Mouse (Mus musculus): ENCODE results near the gene Lmtk3. TPM values are rescaled to one million over a fixed set of nuclear protein-coding genes. Genes with fewer than 3 reads are reported as not detected.

Gene Lmtk3
- polyA plus RNA-seq, 1 experiment = 0.04 TPM

- no peak for TF ChIP-seq GATA1 (IDR thresholded peaks at IDR 0.05; ENCODE audit: low read length)
Observed at GRCm38 (mm10) chr7:45853089-45853488, 69.6 kb downstream of the Lmtk3 start.

Other genes with a start within 250 kb of the Lmtk3 start
- gene Hsd17b14, start 228.8 kb upstream of the Lmtk3 start, polyA plus RNA-seq (2012) = 10.6 and 11.5 TPM in 2 replicates
- 83.5 and 192 TPM in 2 replicates for gene Bcat2, start 213.6 kb upstream of the Lmtk3 start, polyA plus RNA-seq (2012)
- not detected in 2 replicates for gene Fgf21, start 168.2 kb upstream of the Lmtk3 start, polyA plus RNA-seq (2012)
- not detected in 2 replicates for gene Fut1, start 166.4 kb upstream of the Lmtk3 start, polyA plus RNA-seq (2012)
- 0.11 and 0.14 TPM in 2 replicates for gene Izumo1, start 161.9 kb upstream of the Lmtk3 start, polyA plus RNA-seq (2012)
- 1.2 and 1.6 TPM in 2 replicates for gene Rasip1, start 156.2 kb upstream of the Lmtk3 start, polyA plus RNA-seq (2012)
- gene Mamstr, start 143.8 kb upstream of the Lmtk3 start, polyA plus RNA-seq (2012) = not detected in 2 replicates
- not detected in 2 replicates for gene Fut2, start 117.3 kb upstream of the Lmtk3 start, polyA plus RNA-seq (2012)
- 0.11 TPM in 1 of 2 replicates, not detected in the other for gene Ntn5, start 99.7 kb upstream of the Lmtk3 start, polyA plus RNA-seq (2012)
- not detected in 2 replicates for gene Sec1, start 89.3 kb upstream of the Lmtk3 start, polyA plus RNA-seq (2012)
- gene Car11, start 83.9 kb upstream of the Lmtk3 start, polyA plus RNA-seq (2012) = 0.37 and 0.79 TPM in 2 replicates
- gene Dbp, start 78.7 kb upstream of the Lmtk3 start, polyA plus RNA-seq (2012) = 22.4 and 28.4 TPM in 2 replicates
- gene Rpl18, start 68.3 kb upstream of the Lmtk3 start, polyA plus RNA-seq (2012) = 18,264 and 20,873 TPM in 2 replicates
- 172 and 187 TPM in 2 replicates for gene Sphk2, start 65.7 kb upstream of the Lmtk3 start, polyA plus RNA-seq (2012)
- 1.2 TPM in 2 replicates for gene Fam83e, start 62.5 kb upstream of the Lmtk3 start, polyA plus RNA-seq (2012)
- gene Spaca4, start 57.9 kb upstream of the Lmtk3 start, polyA plus RNA-seq (2012) = not detected in 2 replicates
- not detected in 2 replicates for gene Sult2b1, start 931 bp downstream of the Lmtk3 start, polyA plus RNA-seq (2012)
- 117 and 133 TPM in 2 replicates for gene Cyth2, start 30.8 kb downstream of the Lmtk3 start, polyA plus RNA-seq (2012)
- gene Kcnj14, start 41.0 kb downstream of the Lmtk3 start, polyA plus RNA-seq (2012) = 1.1 and 1.3 TPM in 2 replicates
- 126 and 128 TPM in 2 replicates for gene Grwd1, start 47.2 kb downstream of the Lmtk3 start, polyA plus RNA-seq (2012)
- gene Kdelr1, start 89.0 kb downstream of the Lmtk3 start, polyA plus RNA-seq (2012) = 249 and 281 TPM in 2 replicates
- 0.02 TPM in 2 replicates for gene Grin2d, start 94.6 kb downstream of the Lmtk3 start, polyA plus RNA-seq (2012)
- gene Syngr4, start 113.0 kb downstream of the Lmtk3 start, polyA plus RNA-seq (2012) = 80.3 and 80.6 TPM in 2 replicates
- 44.3 and 60.2 TPM in 2 replicates for gene Tmem143, start 113.2 kb downstream of the Lmtk3 start, polyA plus RNA-seq (2012)
- 1.4 and 2.5 TPM in 2 replicates for gene Emp3, start 137.7 kb downstream of the Lmtk3 start, polyA plus RNA-seq (2012)
- gene Ccdc114, start 140.3 kb downstream of the Lmtk3 start, polyA plus RNA-seq (2012) = not detected in 2 replicates
- 0.02 and 0.05 TPM in 2 replicates for gene Abcc6, start 246.6 kb downstream of the Lmtk3 start, polyA plus RNA-seq (2012)
- 203 and 209 TPM in 2 replicates for gene Nomo1, start 250.0 kb downstream of the Lmtk3 start, polyA plus RNA-seq (2012)